In genomic region chr19:6084478-6085248, GRCm38 (mm10) we compare ENCODE assay signal across 7 mouse cellular contexts. TPM values are rescaled to one million over a fixed set of nuclear protein-coding genes. Genes with fewer than 3 reads are reported as not detected.
DNase-seq lines count a peak whose midpoint lies in the region; ATAC-seq lines count a peak whose summit lies in the region.

TSS of gene Zfpl1 (minus strand) at chr19:6084956.
TSS of gene Cdca5 (plus strand) at chr19:6084983.

- peaks cover 26% of the 10 kb centered on the region for H3K36me3 ChIP-seq in intestine, embryonic 15.5 days
- peaks cover 68% of the 10 kb centered on the region for H3K36me3 ChIP-seq in midbrain, embryonic 10.5 days

- ATAC-seq in intestine, embryonic 15.5 days = peak; percentile 94

- peak; percentile 91 to 95 for DNase-seq in adrenal gland, adult 18-20 months (ENCODE audit: low spot score in 2 of 2)
- peak; percentile 98 for DNase-seq in embryo, embryonic 11 days
- DNase-seq in gastrocnemius, postnatal 25 days = peak; percentile 95
- DNase-seq in left cerebral cortex, postnatal 25 days (ENCODE audit: low spot score in 2 of 2) = peak; percentile 97 to 98
- DNase-seq in midbrain, embryonic 10.5 days (ENCODE audit: low spot score) = peak; percentile 97
- DNase-seq in right cerebral cortex, postnatal 4 days = peak; percentile 92

- peak within 1 kb of the TSS; percentile 65 for H3K4me3 ChIP-seq in intestine, embryonic 15.5 days (replicated peaks)
- H3K4me3 ChIP-seq in midbrain, embryonic 10.5 days = peak within 1 kb of the TSS; percentile 87

- peak within 1 kb of the TSS; percentile 54 for H3K27ac ChIP-seq in intestine, embryonic 15.5 days
- H3K27ac ChIP-seq in midbrain, embryonic 10.5 days (replicated peaks) = peak within 1 kb of the TSS; percentile 89

- peak within 1 kb of the TSS; percentile 75 for H3K4me2 ChIP-seq in intestine, embryonic 15.5 days (replicated peaks)

- WGBS in intestine, embryonic 15.5 days = under 1% methylated on average over 58 of the region's 58 CpGs
- WGBS in midbrain, embryonic 10.5 days = under 1% methylated on average over 58 of the region's 58 CpGs

- peak within 1 kb of the TSS; percentile 62 for H3K9ac ChIP-seq in intestine, embryonic 15.5 days

- intact Hi-C loops in left cerebral cortex, postnatal 25 days (cut with DNase I) = loop anchor here (1.0 to 2.0 kb wide), 2 partner anchors 28 to 34 kb away; partner anchors contain the start of genes Fau, Mrpl49 and Sac3d1

- H3K9me3 ChIP-seq in intestine, embryonic 15.5 days = no peaks in the 10 kb centered on the region
- H3K9me3 ChIP-seq in midbrain, embryonic 10.5 days (replicated peaks) = no peaks in the 10 kb centered on the region

- H3K27me3 ChIP-seq in intestine, embryonic 15.5 days (replicated peaks) = no peaks in the 10 kb centered on the region
- H3K27me3 ChIP-seq in midbrain, embryonic 10.5 days (ENCODE audit: low read depth, poor library complexity, severe bottlenecking) = no peaks in the 10 kb centered on the region

- peaks cover 10% of the 10 kb centered on the region for H3K4me1 ChIP-seq in intestine, embryonic 15.5 days (replicated peaks)
- H3K4me1 ChIP-seq in midbrain, embryonic 10.5 days = peaks cover 22% of the 10 kb centered on the region

RNA-seq across cellular contexts. Expression of gene Zfpl1, which starts in this region (rescaled TPM):
- total RNA-seq in adrenal gland, adult 18-20 months (2021) = 10 to 100 TPM; 29.8 to 34.1 TPM
- 10 to 100 TPM; 10.6 to 10.7 TPM for total RNA-seq in gastrocnemius, postnatal 25 days (2021)
- 58.5 and 61.3 TPM in 2 replicates for polyA plus RNA-seq in intestine, embryonic 15.5 days (2015; fragmentation: Nextera tagmentation; extraction: Ambion mirVana)
- total RNA-seq in left cerebral cortex, postnatal 25 days (2021) = 10 to 100 TPM; 36.5 to 37.2 TPM
- 76.1 and 85.2 TPM in 2 replicates for polyA plus RNA-seq in midbrain, embryonic 10.5 days (2016; fragmentation: Nextera tagmentation; extraction: Ambion mirVana)

RNA-seq across cellular contexts. Expression of gene Cdca5, which starts in this region (rescaled TPM):
- under 1 TPM; 0.58 to 0.60 TPM for total RNA-seq in adrenal gland, adult 18-20 months (2021)
- under 1 TPM; 0.23 to 0.67 TPM for total RNA-seq in gastrocnemius, postnatal 25 days (2021)
- polyA plus RNA-seq in intestine, embryonic 15.5 days (2015; fragmentation: Nextera tagmentation; extraction: Ambion mirVana) = 32.3 and 32.9 TPM in 2 replicates
- total RNA-seq in left cerebral cortex, postnatal 25 days (2021) = under 1 TPM; 0.18 to 0.34 TPM
- polyA plus RNA-seq in midbrain, embryonic 10.5 days (2016; fragmentation: Nextera tagmentation; extraction: Ambion mirVana) = 70.2 and 75.4 TPM in 2 replicates

Comparison
In these comparisons a context has a peak if more than half of its experiments do, and no peak if none do; other contexts are left out.
1. Peak in every context shown above with its lines: DNase-seq, ATAC-seq, H3K4me3 ChIP-seq and H3K27ac ChIP-seq.